Mouse (Mus musculus): ENCODE data around the gene Rtf2.
A peak's percentile ranks its signal among the peaks of the same experiment; 100 is the strongest.

Rtf2 gene

GRCm38 (mm10) chr2:172439843-172440639 is at the start of gene Rtf2:
Gene Rtf2 (plus strand): TSS chr2:172440556.
- peak; percentile 98 for DNase-seq (ENCODE audit: low spot score)

GRCm38 (mm10) chr2:172392041-172392521 is 48.3 kb upstream of the Rtf2 start:
- DNase-seq (ENCODE audit: low spot score): peak; percentile 15

DNA sequence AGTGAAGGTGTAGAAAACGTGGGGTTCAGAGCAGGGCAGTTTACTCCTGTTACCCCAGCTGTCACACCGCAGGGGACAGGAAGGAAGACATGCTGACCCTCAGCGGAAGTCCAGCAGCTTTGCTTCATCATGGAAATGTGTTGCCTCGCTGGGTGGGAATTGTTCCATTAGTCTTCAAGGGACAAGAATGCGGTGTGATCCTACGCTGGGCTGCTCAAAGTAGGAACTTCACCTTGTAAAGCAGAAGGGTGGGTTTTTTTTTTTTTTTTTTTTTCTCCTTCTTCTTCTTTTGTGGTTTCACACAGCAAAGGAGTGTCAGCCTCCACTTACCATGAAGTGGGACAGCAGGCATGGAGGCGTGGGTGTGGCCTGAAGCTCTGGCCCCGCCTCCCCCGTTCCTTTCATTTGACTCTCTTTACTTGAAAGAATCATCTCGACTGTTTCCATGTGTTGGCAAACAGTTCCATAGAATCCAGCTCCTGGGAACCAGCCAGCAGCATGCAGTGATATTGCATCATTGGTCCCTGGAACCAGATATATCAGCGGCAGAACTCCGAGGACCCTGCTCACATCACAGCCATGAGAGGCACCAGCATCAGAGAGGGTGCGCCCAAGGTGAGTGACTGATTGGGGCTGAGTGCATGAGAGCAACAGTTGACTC is 46.8 kb upstream of the Rtf2 start, which contains the start of gene Cass4:
Cass4 (plus strand) TSS at position 404 of the 661 bp plus-strand sequence.
- DNase-seq (ENCODE audit: low spot score): no peak

DNA sequence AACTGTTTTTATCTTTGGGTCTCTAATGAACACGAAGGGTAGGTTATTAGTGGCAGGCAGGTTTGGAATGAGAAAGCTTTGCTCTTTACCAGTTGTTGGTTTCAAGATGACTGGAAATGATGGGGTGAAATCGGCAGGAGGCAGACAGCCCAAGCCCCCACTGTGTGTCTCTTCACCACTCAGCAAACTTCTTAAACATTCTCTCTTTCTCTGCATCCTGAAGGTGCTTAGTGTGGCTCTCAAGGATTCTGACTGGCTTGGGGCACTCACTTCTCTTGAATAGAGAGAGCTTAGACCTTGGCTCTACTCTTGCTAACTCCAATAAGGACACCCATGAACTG is 46.3 kb upstream of the Rtf2 start:
- DNase-seq (ENCODE audit: low spot score): no peak

DNA sequence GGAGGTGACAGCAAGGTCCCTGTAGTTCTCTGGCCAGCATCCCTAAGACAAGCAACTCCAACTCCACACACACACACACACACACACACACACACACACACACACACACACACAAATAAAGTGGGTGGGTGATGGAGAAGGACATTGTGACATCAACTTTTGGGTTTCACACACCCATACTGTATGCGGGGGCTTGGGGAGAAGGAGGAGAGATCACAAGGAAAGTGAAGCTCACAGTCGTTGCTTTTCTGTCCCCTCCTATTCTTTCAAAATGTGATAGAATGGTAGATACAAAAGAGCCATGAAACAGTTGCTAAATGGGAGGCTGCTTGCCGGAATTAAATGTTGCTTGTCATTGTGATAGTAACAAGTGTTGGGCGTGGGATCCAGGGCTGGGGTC is 45.7 kb upstream of the Rtf2 start:
- no peak for DNase-seq (ENCODE audit: low spot score)

DNA sequence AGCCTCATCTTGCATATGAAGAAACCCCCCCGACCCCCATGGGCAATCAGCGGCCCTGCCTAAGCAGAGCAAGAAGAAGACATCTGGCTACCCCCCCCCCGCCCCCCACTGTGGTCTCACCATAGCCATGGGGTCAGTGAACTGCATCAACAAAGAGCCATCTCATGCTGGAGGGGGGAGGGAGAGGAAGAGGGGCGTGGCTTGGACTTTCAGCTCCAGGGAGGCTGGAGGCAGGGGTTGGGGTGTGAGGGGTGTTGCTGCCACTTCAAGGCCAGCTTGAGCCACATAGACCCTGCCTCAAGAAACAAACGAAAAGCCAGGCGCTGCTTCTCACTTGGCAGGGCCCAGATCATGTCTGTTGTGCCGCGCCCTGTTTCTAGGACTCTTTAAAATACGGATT is 44.4 kb upstream of the Rtf2 start:
- DNase-seq (ENCODE audit: low spot score): no peak

GRCm38 (mm10) chr2:172399901-172400300 is 40.5 kb upstream of the Rtf2 start:
- peak; percentile 70 for DNase-seq (ENCODE audit: low spot score)

DNA sequence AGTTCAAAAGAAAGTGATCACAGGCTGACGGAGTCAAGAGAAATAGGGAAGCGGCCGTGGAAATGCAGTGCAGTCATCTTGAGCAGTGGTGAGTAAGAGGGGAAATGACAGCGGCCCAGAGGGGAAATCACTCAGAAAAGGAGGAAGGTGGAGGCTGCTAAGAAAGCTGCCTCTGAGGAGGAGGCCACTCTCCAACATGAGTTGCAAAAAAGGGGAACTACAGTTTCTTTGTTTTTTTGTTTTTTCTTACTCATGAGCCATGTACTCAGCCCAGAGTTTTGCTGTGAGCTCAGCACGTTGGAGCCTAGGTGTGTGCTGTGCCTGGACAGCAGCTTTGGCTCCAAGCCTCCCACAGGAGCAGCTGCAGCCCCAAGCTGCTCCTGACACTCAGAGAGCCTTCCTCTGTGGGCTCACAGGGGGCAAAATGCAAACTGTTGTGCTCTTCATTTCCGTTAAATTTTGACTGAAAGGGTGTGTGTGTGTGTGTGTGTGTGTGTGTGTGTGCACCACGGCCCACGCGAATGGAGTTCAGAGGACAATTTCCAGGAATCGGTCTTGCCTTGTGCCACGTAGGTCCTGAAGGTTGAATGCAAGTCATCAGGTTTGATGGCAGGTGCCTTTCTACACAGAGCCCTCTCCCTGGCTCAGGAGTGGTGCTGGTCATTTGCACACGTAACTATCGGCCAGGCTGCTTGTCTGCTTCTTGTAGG is 39.1 kb upstream of the Rtf2 start:
- DNase-seq (ENCODE audit: low spot score): no peak

- DNase-seq (ENCODE audit: low spot score): no peak
Measured at GRCm38 (mm10) chr2:172404239-172404638, 36.1 kb upstream of the Rtf2 start.

- DNase-seq (ENCODE audit: low spot score): no peak
Measured at GRCm38 (mm10) chr2:172405011-172405410, 35.3 kb upstream of the Rtf2 start.

GRCm38 (mm10) chr2:172406173-172406572 is 34.2 kb upstream of the Rtf2 start:
- DNase-seq (ENCODE audit: low spot score): no peak

DNA sequence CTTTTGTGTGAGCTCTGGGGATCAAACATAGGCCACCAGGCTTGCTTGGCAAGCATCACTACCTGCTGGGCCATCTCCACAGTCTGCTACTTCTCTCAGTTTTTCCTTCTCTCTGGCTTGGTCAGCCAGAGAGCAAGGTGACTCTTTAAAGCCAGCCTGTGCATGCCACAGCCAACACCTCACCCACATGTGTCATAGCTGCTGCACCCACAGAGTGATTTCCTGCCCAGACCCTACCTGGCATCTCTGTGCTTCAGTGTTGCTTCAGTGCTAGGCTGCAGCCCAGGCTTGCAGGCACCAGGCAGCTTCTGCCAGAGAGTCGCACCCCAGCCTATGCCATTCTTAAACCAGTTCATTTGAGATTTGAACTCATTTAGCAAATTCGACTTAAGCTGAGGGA is 32.9 kb upstream of the Rtf2 start:
- no peak for DNase-seq (ENCODE audit: low spot score)

- no peak for DNase-seq (ENCODE audit: low spot score)
Measured at GRCm38 (mm10) chr2:172410686-172411085, 29.7 kb upstream of the Rtf2 start.

DNA sequence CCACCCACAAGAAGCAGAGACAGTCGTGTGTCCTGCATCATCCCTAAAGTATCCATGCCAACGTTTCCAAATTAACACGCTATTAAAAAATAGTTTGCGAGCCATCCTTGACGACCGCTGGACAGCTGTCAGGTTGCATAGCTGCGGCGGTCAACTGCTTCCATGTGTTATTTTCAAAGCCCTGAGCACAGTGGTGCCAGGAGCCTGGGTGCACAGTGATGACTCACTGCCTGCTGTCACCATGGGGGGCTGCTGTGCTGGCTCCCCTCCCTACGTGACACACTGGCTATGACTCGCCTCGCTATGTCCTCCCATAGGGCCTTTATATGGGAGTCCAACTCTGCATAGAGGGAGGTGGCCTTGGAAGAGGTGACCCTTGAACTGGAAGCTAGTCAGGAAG is 29.3 kb upstream of the Rtf2 start:
- DNase-seq (ENCODE audit: low spot score): no peak

DNA sequence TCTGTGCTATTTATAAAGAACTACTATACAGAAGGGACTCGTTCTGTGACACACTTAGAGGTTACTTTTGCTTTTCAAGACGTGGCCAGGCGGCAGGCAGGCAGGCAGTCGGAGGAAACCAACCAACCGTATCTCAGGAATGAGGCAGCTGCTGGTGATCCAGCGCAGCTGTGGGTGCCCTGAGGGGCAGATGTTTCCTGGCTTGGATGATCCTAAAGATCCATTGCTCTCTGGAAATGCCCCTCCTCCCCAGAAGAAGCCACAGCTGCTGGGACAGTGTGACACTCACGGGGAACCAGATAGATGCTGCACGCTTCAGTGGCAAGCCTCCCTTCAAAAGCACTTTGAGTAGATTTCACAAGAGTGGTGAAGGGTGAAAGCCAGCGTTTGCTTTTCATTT is 27.9 kb upstream of the Rtf2 start:
- peak; percentile 23 for DNase-seq (ENCODE audit: low spot score)

DNA sequence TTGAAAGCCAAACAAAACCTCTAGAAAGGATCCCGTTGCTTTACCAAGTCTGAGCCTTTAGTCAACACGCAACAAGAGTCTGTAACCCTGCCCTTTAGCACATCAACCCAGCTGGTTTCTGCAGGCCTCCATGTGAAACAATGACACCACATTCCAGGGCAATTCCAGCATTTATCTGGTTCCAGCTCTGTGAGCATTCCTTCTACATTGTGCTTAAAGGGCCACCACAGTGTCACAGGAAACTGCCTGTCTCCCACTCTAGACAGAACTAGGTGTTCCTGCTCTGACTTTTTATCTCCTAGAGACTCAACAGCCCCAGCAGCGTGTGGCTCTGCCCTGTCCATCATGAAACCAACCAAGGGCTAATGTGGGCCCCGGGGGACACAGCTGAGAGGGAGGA is 27.1 kb upstream of the Rtf2 start:
- peak; percentile 19 for DNase-seq (ENCODE audit: low spot score)

GRCm38 (mm10) chr2:172413894-172414293 is 26.5 kb upstream of the Rtf2 start:
- DNase-seq (ENCODE audit: low spot score): no peak

- no peak for DNase-seq (ENCODE audit: low spot score)
Measured at GRCm38 (mm10) chr2:172416218-172416617, 24.1 kb upstream of the Rtf2 start.

DNA sequence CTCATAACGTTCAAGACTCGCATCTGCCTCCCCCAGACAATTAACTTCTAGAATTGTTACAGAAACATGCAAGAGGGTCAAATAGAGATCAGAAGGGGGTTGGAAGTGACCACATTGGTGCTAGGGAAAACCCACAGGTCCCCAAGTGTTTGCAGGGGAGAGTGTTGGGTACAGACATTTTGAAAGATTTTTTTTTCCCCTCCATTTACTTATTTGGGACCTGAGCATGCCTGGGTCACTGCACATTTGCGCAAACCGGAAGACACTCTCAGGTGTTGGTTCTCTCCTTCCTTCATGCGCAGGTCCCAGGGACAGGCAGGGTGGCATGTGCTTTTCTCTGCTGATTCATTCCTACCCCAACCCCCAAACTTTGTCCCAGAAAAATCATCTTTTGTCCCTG is 23.5 kb upstream of the Rtf2 start:
- no peak for DNase-seq (ENCODE audit: low spot score)

DNA sequence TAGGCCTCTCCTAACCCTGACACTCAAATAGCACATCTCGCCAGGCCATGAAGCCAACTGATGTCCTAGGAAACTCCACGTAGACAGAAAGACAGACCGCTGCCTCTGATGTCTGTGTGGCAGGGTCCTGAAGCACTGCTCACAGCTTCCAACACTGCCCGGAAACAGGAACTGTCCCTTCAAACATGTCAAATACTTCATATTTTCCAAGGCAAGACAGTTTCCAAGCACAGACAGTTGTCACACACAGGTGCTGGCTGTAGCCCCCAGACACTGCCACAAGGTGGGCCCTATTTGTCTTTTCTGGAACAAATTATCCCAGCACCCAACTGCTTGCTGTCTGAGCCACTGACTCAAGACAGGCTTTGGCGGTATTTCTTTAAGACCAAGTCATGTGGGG is 22.1 kb upstream of the Rtf2 start:
- DNase-seq (ENCODE audit: low spot score): no peak

DNA sequence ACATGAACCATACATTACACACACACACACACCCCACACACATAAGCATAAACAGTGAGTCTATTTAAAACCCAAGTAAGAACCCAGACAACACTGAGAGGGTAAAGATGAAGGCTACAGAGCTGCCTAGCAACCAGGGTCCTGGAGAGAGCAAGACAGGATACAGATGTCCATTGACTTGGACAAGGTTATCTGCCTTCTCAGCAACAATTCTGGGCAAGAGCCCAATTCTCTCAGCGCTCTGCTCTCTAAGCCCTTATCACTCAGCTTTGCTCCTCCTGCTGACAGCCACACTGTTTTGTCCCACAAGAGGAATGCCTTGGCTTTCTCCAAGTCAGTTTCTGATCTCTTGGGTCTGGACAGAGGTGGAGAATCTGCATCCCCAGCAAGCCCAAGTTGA is 9.7 kb upstream of the Rtf2 start:
- no peak for DNase-seq (ENCODE audit: low spot score)

DNA sequence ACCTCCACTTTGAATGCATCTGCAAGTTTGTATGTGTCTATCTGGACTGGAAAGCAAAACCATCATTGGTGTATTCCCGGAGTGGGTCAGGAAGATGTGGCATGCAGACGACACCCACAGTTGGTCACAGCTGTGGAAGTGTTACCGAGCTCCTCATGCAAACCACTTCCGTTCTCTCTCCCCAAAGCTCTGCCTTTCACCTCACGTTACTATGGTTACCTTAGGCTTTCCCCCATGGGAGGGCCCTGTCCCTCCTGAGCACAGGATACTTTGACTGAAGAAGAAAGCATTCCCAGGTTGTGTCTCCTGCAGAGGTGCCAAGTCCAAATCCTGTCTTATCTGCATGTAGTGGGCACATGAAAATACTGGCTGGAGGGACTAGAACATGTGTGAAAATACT is 6.6 kb upstream of the Rtf2 start:
- DNase-seq (ENCODE audit: low spot score): no peak

DNA sequence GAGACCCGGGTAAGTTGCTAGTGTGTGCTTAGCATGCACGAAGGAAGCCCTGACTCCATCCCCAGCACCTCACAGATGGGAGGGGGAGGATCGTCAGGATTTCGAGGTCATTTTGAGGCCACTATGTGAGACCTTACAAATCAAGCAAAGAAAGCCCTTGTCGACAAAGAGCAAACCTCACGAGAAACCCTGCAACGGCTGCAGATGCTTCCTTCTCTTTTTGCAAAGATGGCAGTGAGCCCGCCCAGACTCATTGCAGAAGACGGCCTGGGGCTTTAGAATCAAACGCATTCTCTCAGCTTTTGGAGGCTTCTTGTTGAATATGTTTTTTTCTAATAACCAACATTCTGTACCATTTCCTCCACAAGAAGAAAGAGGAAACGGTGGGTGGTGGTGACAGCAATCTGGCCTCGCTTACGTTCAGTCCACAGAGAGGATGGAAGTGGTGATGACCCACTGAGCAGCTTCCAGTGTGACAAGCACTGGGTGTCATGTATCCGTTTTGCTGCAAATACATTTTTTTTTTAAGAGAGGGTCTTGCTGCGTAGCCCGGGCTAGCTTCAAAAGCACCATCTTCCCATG is 2.9 kb upstream of the Rtf2 start:
- DNase-seq (ENCODE audit: low spot score): no peak

Measured in yolk sac, embryonic 10.5 days (tissue).